Mouse (Mus musculus) lung, embryonic 16.5 days (tissue): ENCODE results near the gene Bcar1. TPM values are rescaled to one million over a fixed set of nuclear protein-coding genes. Genes with fewer than 3 reads are reported as not detected.

Source experiments
- ATAC-seq: fragments of 200-750 bp; cut with Nextera tagmentation; 2 replicates; pipeline ENCODE4 v1.8.0; 2017; ENCODE audit warnings: low read depth, mild to moderate bottlenecking, moderate library complexity
- H3K27ac ChIP-seq: fragments of 300-500 bp; sonication (generic); 2 replicates; pipeline ENCODE4 v1.5.1; 2014; ENCODE audit warnings: mild to moderate bottlenecking, control low read depth, low read length
- H3K27me3 ChIP-seq: fragments of 300-500 bp; sonication (generic); 2 replicates; pipeline ENCODE4 v1.6.1; 2014; ENCODE audit warnings: low read depth, low read length, mixed read lengths; ENCODE audit not compliant: control insufficient read depth, insufficient read depth
- H3K36me3 ChIP-seq: fragments of 300-500 bp; sonication (generic); 2 replicates; pipeline ENCODE4 v1.6.1; 2014; ENCODE audit warnings: low read length; ENCODE audit not compliant: control insufficient read depth, insufficient read depth
- H3K4me1 ChIP-seq: fragments of 300-500 bp; sonication (generic); replicated peaks from 2 replicates; pipeline ENCODE4 v1.6.1; 2014; ENCODE audit warnings: low read length, mixed read lengths; ENCODE audit not compliant: control insufficient read depth, insufficient read depth
- H3K4me2 ChIP-seq: fragments of 300-500 bp; sonication (generic); 2 replicates; pipeline ENCODE4 v1.6.1; 2014; ENCODE audit warnings: low read depth, low read length, control low read depth
- H3K4me3 ChIP-seq: fragments of 300-500 bp; sonication (generic); 2 replicates; pipeline ENCODE4 v1.5.1; 2014; ENCODE audit warnings: mild to moderate bottlenecking, low read length, control low read depth
- H3K9ac ChIP-seq: fragments of 300-500 bp; sonication (generic); 2 replicates; pipeline ENCODE4 v1.6.1; 2014; ENCODE audit warnings: low read length, control low read depth
- H3K9me3 ChIP-seq: fragments of 300-500 bp; sonication (generic); 2 replicates; pipeline ENCODE4 v1.6.1; 2016; ENCODE audit warnings: low read length; ENCODE audit not compliant: control insufficient read depth
- WGBS: fragments of 180-500 bp; shearing (Covaris S2); extraction: QIAGEN DNeasy Blood & Tissue Kit; methylation state at CpG from one replicate; pipeline ENCODE4 v1.1.7; 2014; 5-methylcytosine and 5-hydroxymethylcytosine counted together
- polyA plus RNA-seq: library from polyadenylated mRNA; unstranded; fragments of >200 nt; fragmentation: Nextera tagmentation; extraction: Ambion mirVana; gene quantifications from 2 replicates; pipeline ENCODE4 v1.2.1, GENCODE M21; 2015

Bcar1 gene
- 49.2 and 52.1 TPM in 2 replicates for polyA plus RNA-seq

DNA sequence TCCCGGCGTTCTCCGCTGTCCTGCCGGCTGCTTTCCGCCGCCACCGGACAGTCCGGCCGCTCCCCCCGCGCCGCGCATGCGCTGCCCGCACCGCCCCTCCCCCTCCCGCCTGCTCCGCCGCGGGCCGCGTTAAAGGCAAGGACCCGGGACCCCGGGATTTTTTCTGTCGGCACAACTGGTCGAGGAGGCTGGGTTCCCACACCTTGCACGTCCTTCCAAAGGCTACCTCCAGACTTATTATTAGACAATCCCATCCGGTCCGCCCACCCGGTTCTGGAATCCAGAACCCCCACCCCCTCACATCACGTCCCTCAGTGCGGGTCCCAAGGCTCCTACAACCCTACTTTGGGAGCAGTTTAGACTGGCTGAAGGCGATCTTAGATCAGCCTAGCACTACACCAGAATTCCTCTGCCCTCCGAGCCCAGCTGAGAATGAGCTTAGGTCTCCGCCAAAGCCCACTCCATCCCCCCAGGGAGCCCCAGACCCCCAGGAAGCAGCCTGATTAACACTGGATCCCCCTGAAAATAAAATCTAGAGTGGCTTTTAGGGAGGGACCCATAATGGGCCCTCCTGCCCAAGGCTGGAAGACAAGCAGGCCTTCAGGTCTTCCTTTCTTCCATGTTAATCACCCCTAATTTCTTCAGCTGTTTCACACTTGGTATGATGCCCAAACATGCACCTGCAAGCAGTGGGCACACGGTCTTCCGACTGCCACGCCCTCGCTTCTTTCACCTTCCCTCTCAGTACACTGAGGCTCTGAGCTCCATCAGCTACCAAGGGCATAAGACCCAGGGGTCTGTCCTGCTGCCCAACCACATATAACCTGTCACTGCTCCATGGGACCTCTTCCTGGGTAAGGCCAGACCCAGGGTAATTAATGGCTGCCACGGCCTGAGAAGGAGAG is at the start of gene Bcar1:
TSS of gene Bcar1 (minus strand) at position 18 of the 905 bp plus-strand sequence.
- no peaks in the 10 kb centered on the region for H3K36me3 ChIP-seq
- peak within 1 kb of the TSS; percentile 85 for H3K4me2 ChIP-seq
- H3K4me3 ChIP-seq = peak within 1 kb of the TSS; percentile 92
- peaks cover 63% of the 10 kb centered on the region for H3K4me1 ChIP-seq
- 12% methylated on average over 32 of the region's 40 CpGs for WGBS
- H3K27ac ChIP-seq = peak within 1 kb of the TSS; percentile 83
- H3K9me3 ChIP-seq = no peaks in the 10 kb centered on the region
- ATAC-seq = peak; percentile 67
- no peaks in the 10 kb centered on the region for H3K27me3 ChIP-seq
- peak within 1 kb of the TSS; percentile 97 for H3K9ac ChIP-seq

GRCm38 (mm10) chr8:111789639-111790038 is 46.0 kb upstream of the Bcar1 start:
- Histone ChIP-seq H3K36me3 (no peaks in the 10 kb centered on the region; the same call in 1 of the 2 replicates), H3K27ac (no peak overlapping the region), H3K9me3 (no peaks in the 10 kb centered on the region), H3K4me1 (peaks cover 33% of the 10 kb centered on the region), H3K27me3 (no peaks in the 10 kb centered on the region), H3K9ac (no peak overlapping the region), H3K4me3 (no peak overlapping the region), H3K4me2 (no peak overlapping the region)
- ATAC-seq = no peak

- Histone ChIP-seq H3K27ac (no peak overlapping the region), H3K4me1 (peaks cover 28% of the 10 kb centered on the region)
- 52% methylated on average over 4 of the region's 4 CpGs for WGBS
These were observed 45.6 kb upstream of the Bcar1 start for GRCm38 (mm10) chr8:111789200-111789599.

DNA sequence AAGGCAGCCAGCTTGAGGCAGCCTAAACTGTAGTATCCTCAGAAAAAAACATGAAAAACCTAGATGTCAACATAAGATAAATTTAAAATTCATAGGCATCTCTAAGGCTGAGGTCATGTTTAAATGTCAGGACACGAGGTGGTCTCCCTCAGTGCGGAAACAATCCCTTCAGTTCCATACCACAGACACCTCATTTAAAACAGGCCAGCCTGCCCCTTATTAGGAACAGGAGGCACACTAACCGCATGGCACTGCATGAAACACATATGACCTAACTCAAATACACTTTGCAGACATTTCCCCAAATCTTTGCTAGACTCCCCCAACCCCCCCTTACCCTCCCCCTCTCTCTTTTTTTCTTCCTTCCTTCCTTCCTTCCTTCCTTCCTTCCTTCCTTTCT is 44.9 kb upstream of the Bcar1 start:
- Histone ChIP-seq H3K4me1 (peaks cover 24% of the 10 kb centered on the region), H3K27ac (no peak overlapping the region), H3K27me3 (no peaks in the 10 kb centered on the region), H3K9ac (no peak overlapping the region), H3K4me3 (no peak overlapping the region), H3K4me2 (no peak overlapping the region), H3K36me3 (no peaks in the 10 kb centered on the region; the same call in 1 of the 2 replicates), H3K9me3 (no peaks in the 10 kb centered on the region)
- no peak; the same call in 1 of the 2 replicates for ATAC-seq
- WGBS = 43% methylated on average over 3 of the region's 3 CpGs

More at GRCm38 (mm10) chr8:111789200-111789599, 45.6 kb upstream of the Bcar1 start:
- ATAC-seq = no peak
- H3K9me3 ChIP-seq = no peaks in the 10 kb centered on the region
- H3K4me3 ChIP-seq = no peak overlapping the region
- no peaks in the 10 kb centered on the region for H3K27me3 ChIP-seq
- no peak overlapping the region for H3K9ac ChIP-seq
- H3K36me3 ChIP-seq = no peaks in the 10 kb centered on the region; the same call in 1 of the 2 replicates
- no peak overlapping the region for H3K4me2 ChIP-seq

GRCm38 (mm10) chr8:111788085-111788484 is 44.5 kb upstream of the Bcar1 start:
- no peak overlapping the region for H3K4me2 ChIP-seq
- H3K27ac ChIP-seq = no peak overlapping the region
- H3K4me1 ChIP-seq = peaks cover 19% of the 10 kb centered on the region
- WGBS = 61% methylated on average over 5 of the region's 5 CpGs
- no peak for ATAC-seq
- no peak overlapping the region for H3K4me3 ChIP-seq
- no peaks in the 10 kb centered on the region; the same call in 1 of the 2 replicates for H3K36me3 ChIP-seq
- no peaks in the 10 kb centered on the region for H3K9me3 ChIP-seq
- H3K27me3 ChIP-seq = no peaks in the 10 kb centered on the region
- H3K9ac ChIP-seq = no peak overlapping the region

GRCm38 (mm10) chr8:111787683-111788082 is 44.1 kb upstream of the Bcar1 start:
- ATAC-seq = no peak
- H3K9ac ChIP-seq = no peak overlapping the region
- whole genome bisulfite sequencing = 47% methylated on average over 4 of the region's 4 CpGs
- no peaks in the 10 kb centered on the region; the same call in 1 of the 2 replicates for H3K36me3 ChIP-seq
- no peak overlapping the region for H3K4me2 ChIP-seq
- H3K27me3 ChIP-seq = no peaks in the 10 kb centered on the region
- no peaks in the 10 kb centered on the region for H3K9me3 ChIP-seq
- H3K4me3 ChIP-seq = no peak overlapping the region
- H3K27ac ChIP-seq = no peak overlapping the region
- H3K4me1 ChIP-seq = peaks cover 15% of the 10 kb centered on the region

- Histone ChIP-seq H3K9ac (no peak overlapping the region), H3K4me2 (no peak overlapping the region), H3K36me3 (no peaks in the 10 kb centered on the region; the same call in 1 of the 2 replicates), H3K9me3 (no peaks in the 10 kb centered on the region), H3K4me1 (peaks cover 14% of the 10 kb centered on the region; the same call in 1 of the 2 replicates), H3K27me3 (no peaks in the 10 kb centered on the region), H3K4me3 (no peak overlapping the region), H3K27ac (no peak overlapping the region)
- no peak for ATAC-seq
- WGBS = 56% methylated on average over 13 of the region's 13 CpGs
These were observed 43.3 kb upstream of the Bcar1 start for GRCm38 (mm10) chr8:111786701-111787588.

DNA sequence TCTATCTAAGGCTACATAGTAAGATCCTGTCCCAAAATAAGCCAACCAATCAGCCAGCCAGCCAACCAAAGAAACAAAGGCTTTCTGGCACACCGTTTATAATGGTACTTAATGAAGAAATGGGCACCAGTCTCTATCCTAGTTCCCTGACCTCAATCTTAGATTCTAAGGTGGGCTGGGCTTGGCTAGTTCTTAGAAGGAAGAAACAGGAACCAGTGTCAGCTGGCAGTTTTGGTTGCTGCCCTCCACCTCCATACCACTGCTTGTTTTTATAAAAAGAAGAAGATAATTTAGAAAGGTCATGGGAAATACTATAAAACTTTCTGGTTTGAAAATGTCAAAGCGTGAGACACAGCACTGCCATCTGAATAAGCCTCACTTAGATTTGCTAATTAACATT is 42.5 kb upstream of the Bcar1 start:
- no peaks in the 10 kb centered on the region for H3K36me3 ChIP-seq
- ATAC-seq = no peak
- no peaks in the 10 kb centered on the region for H3K27me3 ChIP-seq
- no peak overlapping the region for H3K9ac ChIP-seq
- H3K4me3 ChIP-seq = no peak overlapping the region
- H3K4me2 ChIP-seq = no peak overlapping the region
- no peak overlapping the region for H3K27ac ChIP-seq
- H3K9me3 ChIP-seq = no peaks in the 10 kb centered on the region
- H3K4me1 ChIP-seq = peaks cover 14% of the 10 kb centered on the region; the same call in 1 of the 2 replicates
- 87% methylated on average over 2 of the region's 2 CpGs for WGBS
